Mouse (Mus musculus): Measurements from ENCODE around the gene Lmf1. TPM values are rescaled to one million over a fixed set of nuclear protein-coding genes. Genes with fewer than 3 reads are reported as not detected.

Lmf1 gene
- polyA plus RNA-seq (2017; shearing (Covaris generic)): 25.6 TPM

DNA sequence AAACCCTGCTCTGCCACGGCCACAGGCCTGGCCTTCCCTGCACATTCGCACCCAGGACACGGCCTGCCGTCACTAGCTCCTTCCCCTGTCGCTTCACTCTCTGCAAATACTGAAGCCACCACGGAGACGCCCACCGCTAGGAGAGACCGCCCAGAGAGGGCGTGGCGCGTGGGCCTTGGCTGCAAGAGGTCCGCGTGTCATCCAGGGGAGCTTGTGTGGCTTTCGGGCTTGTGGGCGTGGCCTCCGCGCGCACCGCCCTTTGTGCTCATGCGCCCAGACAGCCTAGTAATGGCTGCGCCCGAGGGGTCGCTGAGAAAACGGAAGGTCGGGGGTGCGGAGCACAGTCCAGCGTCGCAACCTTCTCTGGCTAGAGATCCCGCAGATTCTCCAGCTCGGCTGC, at the start of gene Lmf1:
TSS of gene Lmf1 (plus strand) at position 166 of the 400 bp plus-strand sequence.

DNA sequence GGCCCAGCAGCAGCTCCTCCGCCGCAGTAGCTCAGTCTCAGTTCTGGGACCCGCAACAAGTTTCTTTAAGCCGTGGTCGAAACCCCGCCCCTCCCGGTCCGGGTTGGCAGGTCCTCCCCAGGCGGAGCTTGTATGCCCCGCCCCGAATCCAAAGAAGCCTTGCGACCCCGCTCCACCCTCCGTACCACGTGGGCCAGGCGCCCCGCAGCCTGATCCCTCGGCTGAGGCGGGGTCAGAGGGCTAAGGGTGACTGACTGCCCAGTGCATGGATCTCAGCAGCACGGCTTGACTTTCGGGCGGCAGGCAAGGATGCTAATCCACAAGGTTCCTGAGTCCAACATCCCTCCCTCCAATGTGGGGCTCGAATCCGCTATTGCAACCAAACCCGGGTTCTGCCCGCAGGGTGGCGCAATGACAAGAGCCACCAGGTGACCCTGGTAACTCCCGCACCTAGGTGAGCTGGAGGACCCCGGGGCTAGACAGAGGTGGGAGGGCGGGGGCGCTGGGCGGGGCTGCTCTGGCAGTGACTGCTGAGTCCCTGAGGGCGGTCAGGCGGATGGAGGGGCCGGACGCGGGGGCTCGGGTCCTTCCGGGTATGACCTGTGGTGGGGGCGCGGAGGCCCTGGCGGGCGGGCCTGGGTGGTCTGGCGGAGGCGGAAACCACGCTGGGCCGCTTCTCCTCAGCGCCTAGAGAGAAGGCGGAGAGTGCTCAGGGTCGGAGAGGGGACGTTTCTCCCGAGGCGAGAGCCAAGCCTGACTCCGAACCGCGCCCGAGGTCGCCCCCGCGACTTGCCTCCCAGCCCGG, 8.0 kb upstream of the Lmf1 start, which contains the start of gene Sox8:
TSS of gene Sox8 (minus strand) at position 39 of the 805 bp plus-strand sequence.

Other genes with a start within 250 kb of the Lmf1 start
- not detected for gene Tpsab1, start 233.5 kb upstream of the Lmf1 start, polyA plus RNA-seq (2017; shearing (Covaris generic))
- not detected for gene Tpsb2, start 212.8 kb upstream of the Lmf1 start, polyA plus RNA-seq (2017; shearing (Covaris generic))
- gene Tpsg1, start 209.8 kb upstream of the Lmf1 start, polyA plus RNA-seq (2017; shearing (Covaris generic)): not detected
- not detected for gene Cacna1h, start 145.3 kb upstream of the Lmf1 start, polyA plus RNA-seq (2017; shearing (Covaris generic))
- not detected for gene Tekt4, start 124.5 kb upstream of the Lmf1 start, polyA plus RNA-seq (2017; shearing (Covaris generic))
- not detected for gene Sstr5, start 81.8 kb upstream of the Lmf1 start, polyA plus RNA-seq (2017; shearing (Covaris generic))
- not detected for gene Sox8, start 8.4 kb upstream of the Lmf1 start, polyA plus RNA-seq (2017; shearing (Covaris generic))
- gene Gng13, start 138.1 kb downstream of the Lmf1 start, polyA plus RNA-seq (2017; shearing (Covaris generic)): not detected
- gene Chtf18, start 148.3 kb downstream of the Lmf1 start, polyA plus RNA-seq (2017; shearing (Covaris generic)): 6.7 TPM
- gene Rpusd1, start 148.6 kb downstream of the Lmf1 start, polyA plus RNA-seq (2017; shearing (Covaris generic)): 19.7 TPM
- 0.17 TPM for gene Mslnl, start 157.0 kb downstream of the Lmf1 start, polyA plus RNA-seq (2017; shearing (Covaris generic))
- gene Msln, start 175.3 kb downstream of the Lmf1 start, polyA plus RNA-seq (2017; shearing (Covaris generic)): not detected
- gene Narfl, start 194.7 kb downstream of the Lmf1 start, polyA plus RNA-seq (2017; shearing (Covaris generic)): 28.0 TPM
- gene Haghl, start 206.6 kb downstream of the Lmf1 start, polyA plus RNA-seq (2017; shearing (Covaris generic)): 38.4 TPM
- 0.83 TPM for gene Ccdc78, start 207.5 kb downstream of the Lmf1 start, polyA plus RNA-seq (2017; shearing (Covaris generic))
- gene Fam173a, start 213.8 kb downstream of the Lmf1 start, polyA plus RNA-seq (2017; shearing (Covaris generic)): 245 TPM
- gene AC134908.4, start 216.6 kb downstream of the Lmf1 start, polyA plus RNA-seq (2017; shearing (Covaris generic)): not detected
- gene Metrn, start 218.1 kb downstream of the Lmf1 start, polyA plus RNA-seq (2017; shearing (Covaris generic)): 9.6 TPM
- gene Fbxl16, start 230.0 kb downstream of the Lmf1 start, polyA plus RNA-seq (2017; shearing (Covaris generic)): not detected
- 45.9 TPM for gene Wdr24, start 244.5 kb downstream of the Lmf1 start, polyA plus RNA-seq (2017; shearing (Covaris generic))
- 42.2 TPM for gene Jmjd8, start 249.8 kb downstream of the Lmf1 start, polyA plus RNA-seq (2017; shearing (Covaris generic))

Data from activated CD4-positive, CD25-positive, alpha-beta regulatory T cell, adult 9 weeks (primary cell).